Comparison of ENCODE assay signal across 8 mouse cellular contexts in the genomic region with DNA sequence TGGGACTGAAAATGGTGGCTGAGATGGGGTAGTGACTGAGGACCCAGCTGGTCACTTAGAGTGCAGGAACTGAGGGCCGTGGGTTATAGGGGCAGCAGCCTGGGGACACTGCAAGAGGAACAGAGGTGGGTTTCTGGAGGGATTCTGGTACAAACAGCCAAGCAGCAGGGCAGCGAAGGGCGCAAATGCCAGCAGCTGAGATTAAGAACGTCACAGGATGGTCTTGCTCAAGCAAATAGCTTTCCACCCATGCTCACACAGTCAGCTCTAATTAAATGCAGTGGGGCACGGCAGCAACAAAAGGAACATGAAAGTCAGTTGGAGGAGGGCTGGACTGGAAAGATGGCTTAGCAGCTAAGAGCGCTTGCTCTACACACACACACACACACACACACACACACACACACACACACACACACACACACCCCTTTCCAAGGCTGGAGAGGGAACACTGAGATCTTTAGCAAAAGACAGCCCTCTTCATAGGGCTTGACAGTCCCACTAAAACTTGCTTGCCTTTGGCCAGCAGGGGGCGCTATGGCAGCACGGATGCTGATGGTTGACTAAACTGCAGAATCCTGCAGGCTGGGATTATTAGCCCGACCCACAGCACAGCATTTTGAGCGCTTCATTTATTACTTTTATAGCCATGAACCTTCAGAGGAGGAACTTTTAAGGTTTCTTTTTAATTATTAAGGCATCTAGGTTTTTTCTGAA. TPM values are rescaled to one million over a fixed set of nuclear protein-coding genes. Genes with fewer than 3 reads are reported as not detected.
DNase-seq lines count a peak whose midpoint lies in the region; ATAC-seq and TF ChIP-seq lines count a peak whose summit lies in the region.

No protein-coding gene starts in this region.

- TF ChIP-seq RAD21 in MEL (IDR thresholded peaks at IDR 0.05; ENCODE audit: low read depth, low read length) = peak; percentile 94

- peak; percentile 62 to 97 (median 90) for TF ChIP-seq CTCF in MEL (IDR thresholded peaks at IDR 0.05 in 2 of 3, conservative IDR thresholded peaks at IDR 0.05 in 1 of 3; ENCODE audit: control insufficient read depth in 1 of 3, insufficient read depth in 1 of 3, low read depth in 2 of 3, low read length in 3 of 3, poor library complexity in 1 of 3, severe bottlenecking in 1 of 3)
- peak; percentile 87 for TF ChIP-seq CTCF in layer of hippocampus, adult 2 months (conservative IDR thresholded peaks at IDR 0.05)
- TF ChIP-seq CTCF in lung, embryonic 14.5 days (IDR thresholded peaks at IDR 0.05; ENCODE audit: low read depth) = peak; percentile 98

- DNase-seq in MEL (ENCODE audit: low read depth, low spot score) = peak; percentile 76
- DNase-seq in cerebellum, adult 18-20 months = peak; percentile 75 to 85
- peak; percentile 94 for DNase-seq in heart, postnatal 4 days
- DNase-seq in layer of hippocampus, adult 2 months (ENCODE audit: low spot score in 2 of 2) = peak; percentile 85 to 97
- peak; percentile 95 for DNase-seq in lung, embryonic 14.5 days
- peak; percentile 68 for DNase-seq in ovary, adult 18-20 months (ENCODE audit: low spot score)
- DNase-seq in thymus, adult 18-20 months = peak; percentile 24 to 30

- H3K36me3 ChIP-seq in MEL (ENCODE audit: control insufficient read depth in 1 of 2, insufficient read depth in 2 of 2, low read length in 2 of 2) = no peaks in the 10 kb centered on the region
- no peaks in the 10 kb centered on the region for H3K36me3 ChIP-seq in forebrain, embryonic 16.5 days (ENCODE audit: control insufficient read depth, insufficient read depth)
- no peaks in the 10 kb centered on the region for H3K36me3 ChIP-seq in lung, embryonic 14.5 days (ENCODE audit: insufficient read depth)

- no peak overlapping the region for H3K4me2 ChIP-seq in forebrain, embryonic 16.5 days (ENCODE audit: low read length)
- H3K4me2 ChIP-seq in lung, embryonic 14.5 days = no peak overlapping the region

- TF ChIP-seq POLR2A in MEL (IDR thresholded peaks at IDR 0.05; ENCODE audit: control insufficient read depth in 1 of 2, insufficient read depth in 1 of 2, low read depth in 1 of 2, low read length in 2 of 2, poor library complexity in 1 of 2) = no peak

- no peak for TF ChIP-seq EP300 in MEL (IDR thresholded peaks at IDR 0.05; ENCODE audit: low read depth in 1 of 2, low read length in 2 of 2)

- 11% methylated on average over 10 of the region's 10 CpGs for WGBS in forebrain, embryonic 16.5 days
- 33% methylated on average over 9 of the region's 10 CpGs for WGBS in lung, embryonic 14.5 days

- no peaks in the 10 kb centered on the region for H3K9me3 ChIP-seq in MEL (replicated peaks; ENCODE audit: insufficient read depth, low read length)
- H3K9me3 ChIP-seq in forebrain, embryonic 16.5 days (ENCODE audit: control insufficient read depth, low read length) = no peaks in the 10 kb centered on the region
- H3K9me3 ChIP-seq in lung, embryonic 14.5 days (ENCODE audit: low read depth, low read length) = no peaks in the 10 kb centered on the region

- no peak overlapping the region for H3K4me3 ChIP-seq in MEL (ENCODE audit: control insufficient read depth in 1 of 2, insufficient read depth in 1 of 2, low read depth in 2 of 2, low read length in 2 of 2)
- H3K4me3 ChIP-seq in forebrain, embryonic 16.5 days (replicated peaks; ENCODE audit: low read length) = no peak overlapping the region
- no peak overlapping the region for H3K4me3 ChIP-seq in layer of hippocampus, adult 2 months
- no peak overlapping the region for H3K4me3 ChIP-seq in lung, embryonic 14.5 days (ENCODE audit: low read depth, low read length)

- ATAC-seq in forebrain, embryonic 16.5 days = peak; percentile 94
- ATAC-seq in lung, embryonic 14.5 days (ENCODE audit: insufficient read depth) = peak; percentile 89

- no peak overlapping the region for H3K9ac ChIP-seq in MEL (ENCODE audit: control insufficient read depth, low read depth, low read length, poor library complexity, severe bottlenecking)
- H3K9ac ChIP-seq in forebrain, embryonic 16.5 days (replicated peaks; ENCODE audit: low read depth, low read length) = 0 out of 2 replicates have a peak overlapping the region, but pooled peaks have one; percentile 9
- no peak overlapping the region for H3K9ac ChIP-seq in lung, embryonic 14.5 days

- H3K27ac ChIP-seq in MEL (ENCODE audit: control insufficient read depth, low read depth, low read length) = no peak overlapping the region
- no peak overlapping the region for H3K27ac ChIP-seq in forebrain, embryonic 16.5 days (ENCODE audit: low read length)
- H3K27ac ChIP-seq in layer of hippocampus, adult 2 months = no peak overlapping the region
- no peak overlapping the region for H3K27ac ChIP-seq in lung, embryonic 14.5 days (ENCODE audit: low read depth)

- no peaks in the 10 kb centered on the region for H3K79me2 ChIP-seq in MEL (ENCODE audit: control insufficient read depth, insufficient read depth, low read length, poor library complexity)

- H3K27me3 ChIP-seq in MEL (ENCODE audit: control insufficient read depth in 1 of 2, insufficient read depth in 2 of 2, low read length in 2 of 2) = no peaks in the 10 kb centered on the region
- no peaks in the 10 kb centered on the region for H3K27me3 ChIP-seq in forebrain, embryonic 16.5 days (replicated peaks; ENCODE audit: control insufficient read depth, insufficient read depth, low read length)
- H3K27me3 ChIP-seq in lung, embryonic 14.5 days (ENCODE audit: insufficient read depth, low read length) = no peaks in the 10 kb centered on the region

- no peaks in the 10 kb centered on the region for H3K4me1 ChIP-seq in MEL (ENCODE audit: control insufficient read depth in 1 of 2, insufficient read depth in 2 of 2, low read length in 2 of 2)
- H3K4me1 ChIP-seq in forebrain, embryonic 16.5 days (replicated peaks; ENCODE audit: control insufficient read depth, insufficient read depth, low read length) = peaks cover 3% of the 10 kb centered on the region; the same call in 1 of the 2 replicates
- no peaks in the 10 kb centered on the region for H3K4me1 ChIP-seq in lung, embryonic 14.5 days (ENCODE audit: insufficient read depth)

TF ChIP-seq in MEL, 35 proteins besides CTCF, POLR2A, EP300 and RAD21:
- TF ChIP-seq ZC3H11A (IDR thresholded peaks at IDR 0.05; ENCODE audit: low read depth, low read length) (peak; percentile 79), GABPA (IDR thresholded peaks at IDR 0.05; ENCODE audit: low read depth, low read length) (no peak), SMC3 (IDR thresholded peaks at IDR 0.05; ENCODE audit: low read depth, low read length) (peak; percentile 92)
TF ChIP-seq in MEL: peak in this region for 2.

RNA-seq across cellular contexts. Expression of gene Slc35f5, which starts 46.9 kb away (rescaled TPM):
- total RNA-seq in MEL (2012; rRNA removed) = 5.8 and 5.9 TPM in 2 replicates
- polyA plus RNA-seq in MEL (2012; ENCODE audit: insufficient read depth in 1 of 2, insufficient read length in 2 of 2, low read depth in 1 of 2, low replicate concordance in 2 of 2, missing spikeins in 1 of 2) = 1 to 10 TPM in 1 of 2 experiments, not detected in 1; 7.0 TPM
- polyA plus RNA-seq in forebrain, embryonic 16.5 days (2015; fragmentation: Nextera tagmentation; extraction: Ambion mirVana) = 31.6 and 32.9 TPM in 2 replicates
- 10 to 100 TPM; 79.2 to 82.8 TPM for total RNA-seq in heart, postnatal 4 days (2021)
- 10 to 100 TPM; 22.4 to 24.2 TPM for total RNA-seq in layer of hippocampus, adult 2 months (2021)
- 43.4 and 44.8 TPM in 2 replicates for polyA plus RNA-seq in lung, embryonic 14.5 days (2014; fragmentation: Nextera tagmentation; extraction: Ambion mirVana)

Comparison
In these comparisons a context has a peak if more than half of its experiments do, and no peak if none do; other contexts are left out.
1. DNase-seq: peak in every context shown above with its lines; median percentile 95 in lung, embryonic 14.5 days; 94 in heart, postnatal 4 days; 91 in layer of hippocampus, adult 2 months; 80 in cerebellum, adult 18-20 months; 76 in MEL; 68 in ovary, adult 18-20 months; 27 in thymus, adult 18-20 months.